Mouse (Mus musculus) E14TG2a.4 (cell line): ENCODE measurements at regions not wholly inside any gene's neighbourhood (a gene's known extent, or its start where the extent isn't known, plus 50 kb on each side); places are given as distances from the start of the nearest gene placed in this dataset.
A peak's percentile ranks its signal among the peaks of the same experiment; 100 is the strongest.

Experiments
- H3K27me3 ChIP-seq: 2 replicates; pipeline ENCODE4 v1.6.1; 2014; ENCODE audit warnings: low read length, control low read depth; ENCODE audit not compliant: insufficient read depth
- H3K36me3 ChIP-seq: 2 replicates; pipeline ENCODE4 v1.6.1; 2014; ENCODE audit warnings: low read length, control low read depth; ENCODE audit not compliant: insufficient read depth
- H3K4me1 ChIP-seq: replicated peaks from 2 replicates; pipeline ENCODE4 v1.6.1; 2014; ENCODE audit warnings: low read depth, low read length, control low read depth
- H3K4me3 ChIP-seq: replicated peaks from 2 replicates; pipeline ENCODE4 v1.5.1; 2014; ENCODE audit warnings: mild to moderate bottlenecking, low read length
- H3K9me3 ChIP-seq: 2 replicates; pipeline ENCODE4 v1.6.1; 2014; ENCODE audit warnings: low read length, control low read depth
- CTCF ChIP-seq: conservative IDR thresholded peaks from 2 replicates; pipeline ENCODE4 v1.5.1; 2014; ENCODE audit warnings: low read length
- NANOG ChIP-seq: IDR thresholded peaks from 2 replicates; pipeline ENCODE4 v1.6.1; 2014; ENCODE audit warnings: borderline replicate concordance, low read length, mixed read lengths
- POU5F1 ChIP-seq: IDR thresholded peaks from 2 replicates; pipeline ENCODE4 v1.6.1; 2014; ENCODE audit warnings: low read length, borderline replicate concordance

DNA sequence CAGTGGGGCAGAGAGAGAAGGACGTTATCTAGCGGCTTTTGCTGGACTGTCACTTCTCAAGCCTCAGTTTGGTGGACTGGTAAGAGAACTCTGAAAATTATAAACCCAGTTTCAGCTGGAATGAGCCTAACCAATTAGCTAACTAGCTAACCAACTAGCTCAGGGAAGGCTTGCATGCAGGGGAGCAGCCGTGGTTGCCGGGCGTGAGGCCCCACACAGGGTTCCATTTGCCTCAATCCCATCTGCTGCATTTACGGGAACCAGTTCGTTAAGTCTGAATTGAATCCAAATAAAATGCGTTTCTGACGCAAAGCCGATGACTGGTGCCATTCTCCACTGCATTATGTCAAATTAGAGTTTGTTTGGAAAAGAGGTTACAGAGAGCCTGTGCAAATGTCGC is 123.9 kb upstream of the Mpdz start:
- H3K4me3 ChIP-seq, result no peak overlapping the region
- no peaks in the 10 kb centered on the region; the same call in 1 of the 2 replicates for H3K27me3 ChIP-seq
- no peaks in the 10 kb centered on the region for H3K9me3 ChIP-seq
- no peaks in the 10 kb centered on the region for H3K4me1 ChIP-seq
- TF ChIP-seq NANOG (no peak), POU5F1 (no peak), CTCF (no peak)
- H3K36me3 ChIP-seq, result no peaks in the 10 kb centered on the region

- no peak overlapping the region for H3K4me3 ChIP-seq
- H3K4me1 ChIP-seq, result no peaks in the 10 kb centered on the region
- H3K27me3 ChIP-seq, result no peaks in the 10 kb centered on the region; the same call in 1 of the 2 replicates
- H3K9me3 ChIP-seq, result no peaks in the 10 kb centered on the region
- no peaks in the 10 kb centered on the region for H3K36me3 ChIP-seq
- TF ChIP-seq POU5F1, result no peak
- TF ChIP-seq NANOG, result no peak
- no peak for TF ChIP-seq CTCF
These were observed 123.1 kb upstream of the Mpdz start for GRCm38 (mm10) chr4:81565422-81566395.

DNA sequence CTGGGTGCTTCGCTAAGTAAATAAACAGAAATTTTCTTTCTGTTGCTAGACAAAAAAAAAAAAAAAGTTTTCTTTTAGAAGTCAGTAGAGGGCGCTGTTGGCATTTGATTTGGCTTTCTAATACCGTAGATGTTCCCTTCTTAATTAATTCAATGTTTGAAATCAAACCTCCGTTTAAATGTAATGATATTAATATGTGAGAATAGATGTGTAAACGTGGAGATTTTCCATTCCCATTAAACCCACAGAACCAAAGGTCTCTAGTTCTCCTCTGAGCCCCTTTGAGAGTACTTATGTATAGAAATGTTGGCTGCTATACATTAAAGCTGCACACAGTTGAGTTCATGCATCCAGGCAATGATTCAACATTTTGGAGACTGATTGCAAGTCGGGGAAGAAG is 121.8 kb upstream of the Mpdz start:
- H3K4me1 ChIP-seq, result no peaks in the 10 kb centered on the region
- H3K9me3 ChIP-seq, result no peaks in the 10 kb centered on the region
- peak; percentile 32; the same call in 1 of the 2 replicates for TF ChIP-seq CTCF
- TF ChIP-seq NANOG, result no peak
- H3K4me3 ChIP-seq, result no peak overlapping the region
- no peaks in the 10 kb centered on the region for H3K36me3 ChIP-seq
- H3K27me3 ChIP-seq, result peaks cover 2% of the 10 kb centered on the region; the same call in 1 of the 2 replicates

DNA sequence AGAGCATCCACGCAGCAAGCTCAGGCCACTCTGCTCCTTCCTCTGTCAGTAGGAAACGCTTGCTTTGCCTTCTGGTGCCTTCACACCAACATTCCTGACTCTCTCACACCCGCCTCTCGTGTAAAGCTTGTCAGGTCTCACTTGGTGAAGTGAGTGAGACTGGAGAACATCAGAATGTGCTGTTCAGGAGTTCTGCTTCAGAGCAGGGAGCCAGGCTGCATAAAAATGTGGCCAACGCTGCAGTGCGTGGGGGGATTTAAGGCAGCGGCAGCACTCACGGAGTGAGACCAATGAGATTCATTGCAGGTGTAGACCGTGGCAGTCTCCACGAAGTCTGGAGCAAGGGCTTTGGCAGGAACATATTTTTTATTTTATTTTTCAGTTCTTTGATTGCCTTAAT is 121.0 kb upstream of the Mpdz start:
- Histone ChIP-seq H3K36me3 (no peaks in the 10 kb centered on the region), H3K4me1 (no peaks in the 10 kb centered on the region), H3K27me3 (peaks cover 2% of the 10 kb centered on the region; the same call in 1 of the 2 replicates), H3K4me3 (no peak overlapping the region), H3K9me3 (no peaks in the 10 kb centered on the region)
- TF ChIP-seq CTCF (no peak), NANOG (no peak), POU5F1 (no peak)

GRCm38 (mm10) chr4:81561453-81561852 is 118.8 kb upstream of the Mpdz start:
- Histone ChIP-seq H3K4me1 (no peaks in the 10 kb centered on the region), H3K27me3 (peaks cover 2% of the 10 kb centered on the region; the same call in 1 of the 2 replicates), H3K4me3 (no peak overlapping the region), H3K9me3 (no peaks in the 10 kb centered on the region), H3K36me3 (no peaks in the 10 kb centered on the region)
- TF ChIP-seq POU5F1, result no peak
- TF ChIP-seq NANOG, result no peak
- no peak for TF ChIP-seq CTCF

DNA sequence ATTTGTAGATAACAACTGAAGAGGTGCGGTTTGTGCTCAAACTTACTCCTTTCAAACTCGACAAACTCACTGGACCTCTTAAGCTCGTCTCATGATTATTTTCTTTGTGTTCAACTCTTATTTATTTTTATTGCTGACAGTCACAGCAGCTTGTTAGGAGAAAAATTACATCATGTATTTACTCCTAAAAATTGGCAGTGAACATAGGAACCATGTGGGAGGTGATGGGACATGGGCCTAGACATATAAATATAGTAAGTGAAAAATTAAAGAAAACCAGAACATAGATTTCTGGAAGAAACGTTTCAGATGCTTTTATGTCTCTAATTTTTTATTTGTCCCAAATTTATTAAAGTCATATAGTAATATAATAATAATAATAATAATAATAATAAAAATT is 108.2 kb upstream of the Mpdz start:
- H3K36me3 ChIP-seq, result no peaks in the 10 kb centered on the region
- no peak overlapping the region for H3K4me3 ChIP-seq
- no peaks in the 10 kb centered on the region for H3K4me1 ChIP-seq
- peaks cover 7% of the 10 kb centered on the region for H3K9me3 ChIP-seq
- no peaks in the 10 kb centered on the region for H3K27me3 ChIP-seq
- TF ChIP-seq NANOG (no peak), POU5F1 (no peak), CTCF (no peak)

GRCm38 (mm10) chr4:81550256-81550655 is 107.6 kb upstream of the Mpdz start:
- TF ChIP-seq POU5F1, result no peak
- TF ChIP-seq NANOG, result no peak
- no peak for TF ChIP-seq CTCF
- Histone ChIP-seq H3K4me1 (no peaks in the 10 kb centered on the region), H3K9me3 (peaks cover 7% of the 10 kb centered on the region), H3K27me3 (no peaks in the 10 kb centered on the region), H3K4me3 (no peak overlapping the region), H3K36me3 (no peaks in the 10 kb centered on the region)

DNA sequence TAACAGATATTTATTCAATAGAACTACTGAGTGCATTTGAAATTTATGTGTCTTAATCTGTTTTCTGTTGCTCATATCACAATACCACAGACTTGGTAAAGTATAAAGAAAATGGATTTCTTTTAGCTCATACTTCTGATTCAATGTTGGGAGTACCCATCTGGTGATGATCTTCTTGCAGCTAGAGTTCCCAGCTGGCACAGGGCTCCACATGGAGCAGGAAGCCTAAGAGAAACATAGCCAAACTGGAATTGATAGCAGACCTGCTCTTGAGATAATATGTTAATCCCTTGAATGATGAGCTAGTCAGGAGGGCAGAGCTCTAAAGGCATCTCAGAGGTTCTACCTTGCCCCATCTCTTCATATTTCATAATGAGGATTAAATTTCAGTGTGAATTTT is 97.9 kb upstream of the Mpdz start:
- no peaks in the 10 kb centered on the region for H3K4me1 ChIP-seq
- no peaks in the 10 kb centered on the region for H3K9me3 ChIP-seq
- H3K36me3 ChIP-seq, result no peaks in the 10 kb centered on the region
- H3K27me3 ChIP-seq, result no peaks in the 10 kb centered on the region
- no peak overlapping the region for H3K4me3 ChIP-seq
- TF ChIP-seq POU5F1 (no peak), CTCF (no peak), NANOG (no peak)

DNA sequence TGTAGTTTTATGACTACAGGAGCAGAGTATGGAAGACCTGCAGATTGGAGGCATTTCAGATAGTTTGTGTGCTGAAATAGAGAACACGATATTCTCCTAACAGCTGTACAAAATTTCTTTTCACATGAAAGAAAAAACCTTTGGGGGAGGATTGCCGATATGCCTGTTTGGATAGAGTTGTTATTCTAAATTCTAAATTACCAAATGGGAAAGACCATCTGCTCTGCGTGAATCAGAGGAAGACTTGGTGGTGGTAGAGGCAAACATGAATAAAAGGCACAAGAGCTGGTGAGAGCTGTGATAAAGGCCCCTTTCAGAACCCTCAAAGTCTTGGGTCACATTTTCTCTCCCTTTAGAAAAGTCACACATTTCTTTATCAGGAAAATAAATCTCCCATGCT is 96.9 kb upstream of the Mpdz start:
- no peak overlapping the region for H3K4me3 ChIP-seq

More for the DNA sequence above, 96.9 kb upstream of the Mpdz start:
- no peaks in the 10 kb centered on the region for H3K27me3 ChIP-seq
- no peaks in the 10 kb centered on the region for H3K4me1 ChIP-seq
- TF ChIP-seq NANOG, result no peak
- no peak for TF ChIP-seq CTCF
- TF ChIP-seq POU5F1, result no peak
- no peaks in the 10 kb centered on the region for H3K9me3 ChIP-seq
- no peaks in the 10 kb centered on the region for H3K36me3 ChIP-seq
